Mouse (Mus musculus) CD4-positive, CD25-positive, alpha-beta regulatory T cell, adult 4 months (primary cell): ENCODE results near the gene Sar1b. TPM values are rescaled to one million over a fixed set of nuclear protein-coding genes. Genes with fewer than 3 reads are reported as not detected.
"Not testable (repeated sequence)": the region's sequence is repeated elsewhere in the genome, so short reads cannot be mapped to it uniquely, and the experiment has no call there.

Experiments used
- ATAC-seq: one replicate; pipeline ENCODE4 v1.8.0; 2017
- polyA plus RNA-seq, 2 experiments: library from polyadenylated mRNA; unstranded; fragments of 100-300 nt; shearing (Covaris generic); gene quantifications; one replicate each; pipeline ENCODE4 v1.2.1; 2017

The Sar1b gene
- 100 to 1,000 TPM; 128 to 129 TPM for polyA plus RNA-seq

DNA sequence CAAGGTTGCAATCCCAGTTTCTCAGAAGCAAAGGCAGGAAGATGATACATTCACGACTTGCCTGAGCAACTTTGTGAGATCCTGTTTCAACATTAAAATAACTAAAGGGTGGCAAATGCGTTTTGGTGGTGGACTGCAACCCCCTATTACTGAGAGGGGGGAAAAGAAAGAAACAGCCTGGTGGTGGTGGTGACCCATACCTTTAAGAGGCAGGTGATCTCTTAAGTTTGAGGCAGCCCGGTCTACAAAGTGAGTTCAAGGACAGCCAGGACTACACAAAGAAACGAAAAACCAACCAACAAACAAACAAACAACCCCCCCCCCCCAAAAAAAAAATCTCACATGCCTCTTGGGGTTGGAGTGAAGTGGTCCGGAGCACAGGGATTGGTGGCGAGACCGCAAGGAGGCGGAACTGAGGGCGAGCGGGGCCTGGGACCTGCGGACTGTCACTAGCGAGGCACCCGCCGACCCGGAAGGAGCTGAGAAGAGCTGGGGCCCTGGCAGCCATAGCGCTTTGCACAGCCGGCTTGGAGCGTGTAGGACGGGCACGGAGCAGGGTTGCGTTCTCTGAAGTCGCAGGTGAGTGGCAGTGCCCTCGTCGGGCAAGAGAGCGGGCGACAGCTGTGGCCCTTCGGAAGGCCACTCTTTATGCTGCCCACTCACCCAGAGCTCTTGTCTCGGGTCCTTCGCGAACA is at the start of gene Sar1b, which contains the start of gene Sec24a:
Sar1b (plus strand) TSS at position 475 of the 695 bp plus-strand sequence.
Sec24a (minus strand) TSS at position 422 of the 695 bp plus-strand sequence.
- peak; percentile 92 for ATAC-seq

DNA sequence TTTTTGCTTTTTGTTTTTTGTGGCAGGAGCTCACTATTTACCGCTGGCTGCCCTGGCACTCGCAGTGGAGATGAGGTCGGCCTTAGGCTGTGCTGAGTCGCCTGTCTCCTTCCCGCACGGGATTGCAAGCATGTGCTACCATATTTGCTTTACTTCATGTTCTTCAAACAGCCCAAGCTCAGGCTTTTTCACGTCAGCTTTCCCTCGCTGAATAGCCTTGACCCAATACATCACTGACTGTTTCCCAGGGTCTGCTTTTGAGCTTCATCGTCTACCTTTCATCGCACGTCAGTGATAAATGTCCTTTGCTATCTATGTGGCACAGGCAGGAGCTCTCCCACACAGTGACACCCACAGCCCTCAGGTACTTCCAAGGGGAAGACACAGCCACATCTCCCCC is 42.4 kb upstream of the Sar1b start:
- ATAC-seq, result no peak

- no peak for ATAC-seq
These were observed 30.6 kb upstream of the Sar1b start for GRCm38 (mm10) chr11:51732883-51733282.

- not testable (repeated sequence) for ATAC-seq
These were observed 29.3 kb upstream of the Sar1b start for GRCm38 (mm10) chr11:51734218-51734617.

- ATAC-seq, result no peak
These were observed 24.7 kb upstream of the Sar1b start for GRCm38 (mm10) chr11:51738651-51739403.

DNA sequence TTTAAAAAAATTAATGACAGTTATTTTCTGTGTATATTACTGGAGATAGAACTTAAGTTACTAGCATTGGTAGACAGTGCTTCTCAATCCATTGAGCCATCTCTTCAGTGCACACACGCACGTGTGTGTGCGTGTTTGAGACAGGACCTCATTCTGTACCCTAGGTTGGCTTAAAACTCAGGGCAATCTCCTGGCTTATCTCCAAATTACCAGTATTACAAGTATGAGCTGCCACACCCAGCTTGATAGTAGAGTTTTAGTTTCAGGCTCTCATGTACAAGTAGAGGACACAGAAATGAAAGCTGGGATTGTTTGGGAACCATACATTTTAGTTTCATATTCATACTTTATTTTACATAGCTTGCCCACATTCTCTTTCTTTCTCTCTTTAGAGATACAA is 22.8 kb upstream of the Sar1b start:
- no peak for ATAC-seq

GRCm38 (mm10) chr11:51746096-51746495 is 17.4 kb upstream of the Sar1b start:
- ATAC-seq, result no peak

- not testable (repeated sequence) for ATAC-seq
These were observed 11.8 kb upstream of the Sar1b start for GRCm38 (mm10) chr11:51751623-51752225.

DNA sequence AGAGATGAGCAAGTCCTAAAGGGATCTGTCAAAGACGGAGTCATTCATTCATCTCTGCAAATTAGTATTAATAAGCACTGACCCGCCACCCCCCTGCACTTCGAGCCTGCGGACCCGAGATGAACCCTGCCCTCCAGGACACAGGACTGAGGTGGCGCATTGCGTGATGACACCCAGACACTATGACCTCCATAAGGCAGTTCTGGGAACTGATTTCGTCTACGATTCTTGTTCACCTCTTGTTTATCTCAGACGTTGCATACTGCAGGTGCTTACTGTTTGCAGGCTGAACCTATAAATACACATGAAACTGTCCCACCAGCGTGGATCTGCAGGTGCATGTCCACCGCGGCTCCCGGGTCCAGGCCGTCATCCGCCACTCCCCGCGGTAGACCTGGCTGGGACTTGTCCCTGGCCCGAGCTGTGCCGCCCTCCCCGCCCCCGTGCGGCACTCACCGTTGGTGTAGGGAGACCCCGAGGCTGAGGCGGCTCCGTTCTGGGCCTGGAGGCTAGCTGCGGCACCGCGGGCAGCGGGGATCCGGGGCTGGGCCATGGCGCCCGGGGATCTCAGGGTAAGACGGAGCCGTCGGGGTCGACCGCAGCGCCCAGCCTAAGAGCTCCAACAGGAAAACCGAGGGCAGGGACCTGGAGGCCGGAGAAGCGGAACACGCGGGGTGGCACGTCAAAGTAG is 7.7 kb upstream of the Sar1b start:
- ATAC-seq, result peak; percentile 42

- peak; percentile 75 for ATAC-seq
These were observed 7.1 kb upstream of the Sar1b start for GRCm38 (mm10) chr11:51756352-51756771.

- ATAC-seq, result no peak
These were observed 6.5 kb upstream of the Sar1b start for GRCm38 (mm10) chr11:51757023-51757422.

DNA sequence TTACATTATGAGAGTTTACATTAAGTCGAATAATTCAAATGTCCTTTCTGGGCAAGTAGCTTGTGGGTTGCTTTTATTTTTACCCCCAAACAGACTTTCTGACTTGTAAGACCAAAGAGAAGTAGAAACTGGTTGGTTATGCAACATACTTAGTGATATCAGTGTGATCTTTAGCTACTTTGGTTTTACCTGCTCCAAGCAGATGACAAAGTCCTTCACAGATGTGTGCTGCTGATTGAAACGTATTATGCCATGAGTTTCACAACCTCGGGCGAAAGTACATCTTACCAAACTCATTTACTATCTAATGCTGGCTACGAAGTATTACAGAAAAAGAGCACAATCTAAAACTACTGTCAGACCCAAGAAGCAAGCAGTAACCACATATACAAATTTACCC is 5.9 kb upstream of the Sar1b start:
- no peak for ATAC-seq

DNA sequence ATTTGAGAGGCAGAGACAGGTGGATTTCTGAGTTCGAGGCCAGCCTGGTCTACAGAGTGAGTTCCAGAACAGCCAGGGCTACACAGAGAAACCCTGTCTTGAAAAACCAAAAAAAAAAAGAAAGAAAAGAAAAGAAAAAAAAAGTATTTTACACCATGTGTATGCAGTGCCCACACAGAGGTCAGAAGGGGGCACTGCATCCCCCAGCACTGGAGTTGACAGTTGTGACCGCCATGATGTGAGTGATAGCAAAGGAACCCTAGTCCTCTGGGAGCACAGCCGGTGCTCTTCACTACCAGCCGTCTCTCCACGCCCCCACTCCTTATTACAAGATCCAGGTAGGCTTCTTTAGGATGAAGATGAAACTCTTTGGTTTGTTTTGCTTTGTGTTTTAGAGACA is 5.3 kb upstream of the Sar1b start:
- ATAC-seq, result not testable (repeated sequence)

DNA sequence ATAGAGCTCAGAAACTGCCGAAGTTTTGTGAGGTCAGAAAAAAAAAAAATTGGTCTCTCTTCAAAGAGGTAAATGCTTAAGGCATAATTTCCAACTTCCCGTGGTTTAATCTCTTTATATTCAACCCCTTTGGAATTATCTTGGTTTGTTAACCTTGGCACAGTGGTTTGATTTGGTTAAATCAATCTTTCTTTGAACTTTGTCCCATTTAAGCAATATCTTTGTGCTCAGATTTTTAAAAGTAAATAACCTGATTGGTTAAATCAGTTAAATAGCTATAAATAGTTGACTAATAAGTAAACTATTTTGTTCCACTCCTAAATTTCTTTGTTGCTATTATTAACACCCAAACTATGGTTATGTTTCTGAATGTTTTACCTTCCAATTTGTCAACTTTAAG is 4.2 kb upstream of the Sar1b start:
- ATAC-seq, result no peak

DNA sequence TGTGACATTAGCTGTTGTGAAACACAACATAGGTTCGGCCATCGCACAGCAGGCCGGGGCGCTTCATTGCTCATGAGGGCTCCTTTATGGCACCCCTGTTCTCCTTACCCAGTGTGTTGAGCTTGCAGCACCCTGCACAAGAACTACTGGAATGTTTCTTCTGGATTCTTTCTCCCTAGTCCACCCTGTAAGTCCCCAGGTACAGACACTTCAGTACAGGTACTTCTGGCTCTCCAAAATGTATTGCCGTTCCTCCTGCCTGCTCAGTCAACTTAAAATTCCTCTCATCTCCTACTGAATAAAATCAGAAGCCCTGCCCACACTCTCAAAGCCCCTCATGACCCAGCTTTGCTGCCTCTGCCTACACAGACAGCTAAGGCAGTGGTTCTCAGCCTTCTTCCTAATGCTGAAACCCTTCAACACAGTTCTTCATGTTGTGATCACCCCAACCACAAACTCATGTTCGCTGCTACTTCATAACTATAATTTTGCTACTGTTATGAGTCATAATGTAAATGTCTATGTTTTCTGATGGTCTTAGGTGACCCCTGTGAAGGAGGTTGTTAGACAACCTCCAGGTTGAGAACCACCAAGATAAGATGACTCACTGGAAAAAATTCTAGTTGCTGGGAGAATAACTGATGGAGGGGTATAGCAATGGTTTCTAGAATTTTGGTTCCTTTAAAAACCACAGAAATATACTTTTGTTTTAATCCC is 3.4 kb upstream of the Sar1b start:
- no peak for ATAC-seq

DNA sequence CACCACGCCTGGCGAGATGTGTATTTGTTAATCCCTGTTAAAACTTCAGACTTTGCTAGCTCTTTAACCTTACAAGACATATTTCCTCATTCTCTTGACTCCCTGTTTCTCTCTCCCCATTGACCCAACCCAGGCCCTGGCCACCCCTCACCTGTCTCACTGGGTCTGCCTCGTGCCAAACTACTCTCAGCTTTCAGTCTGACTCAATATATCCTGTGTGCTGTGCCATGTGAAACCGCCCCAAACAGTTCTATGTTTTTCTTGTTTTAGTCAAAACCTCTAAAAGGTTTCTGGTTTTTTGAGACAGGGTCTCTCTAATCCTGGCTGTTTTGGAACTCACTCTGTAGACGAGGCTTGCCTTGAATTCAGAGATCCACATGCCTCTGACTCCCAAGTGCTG is 2.2 kb upstream of the Sar1b start:
- no peak for ATAC-seq

- no peak for ATAC-seq
These were observed 468 bp downstream of the Sar1b start for GRCm38 (mm10) chr11:51763955-51764354.

- no peak for ATAC-seq
These were observed 1.3 kb downstream of the Sar1b start for GRCm38 (mm10) chr11:51764816-51765215.

DNA sequence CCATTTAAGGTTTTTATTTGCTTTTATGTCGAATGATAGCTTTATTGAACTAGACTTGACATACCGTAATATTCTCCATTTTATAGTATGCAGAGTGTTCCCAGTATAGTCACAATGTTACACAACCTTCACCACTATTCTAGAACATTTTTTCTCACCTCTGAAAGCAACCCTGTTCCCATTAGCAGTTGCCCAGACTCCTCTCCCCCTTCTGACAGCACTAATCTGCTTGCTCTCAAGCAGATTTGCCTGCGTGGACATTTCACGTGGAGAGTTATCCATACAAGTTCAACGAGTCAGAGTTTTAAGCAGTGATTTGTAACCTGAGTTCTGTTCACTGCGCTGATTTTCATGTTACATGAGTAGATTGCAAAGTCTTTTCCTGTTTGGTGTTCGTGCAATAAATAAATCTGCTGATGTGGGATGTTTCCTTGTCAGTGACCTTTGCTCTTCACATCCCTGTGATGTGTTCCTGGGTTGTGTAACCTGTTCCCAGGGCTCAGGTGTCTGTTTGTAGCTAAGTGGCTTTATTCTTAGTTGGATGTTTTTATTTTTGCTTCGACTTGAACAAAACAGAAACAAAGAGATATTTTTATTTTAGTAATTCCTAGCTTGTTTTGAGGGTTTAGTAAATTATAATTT is 4.2 kb downstream of the Sar1b start:
- no peak for ATAC-seq

DNA sequence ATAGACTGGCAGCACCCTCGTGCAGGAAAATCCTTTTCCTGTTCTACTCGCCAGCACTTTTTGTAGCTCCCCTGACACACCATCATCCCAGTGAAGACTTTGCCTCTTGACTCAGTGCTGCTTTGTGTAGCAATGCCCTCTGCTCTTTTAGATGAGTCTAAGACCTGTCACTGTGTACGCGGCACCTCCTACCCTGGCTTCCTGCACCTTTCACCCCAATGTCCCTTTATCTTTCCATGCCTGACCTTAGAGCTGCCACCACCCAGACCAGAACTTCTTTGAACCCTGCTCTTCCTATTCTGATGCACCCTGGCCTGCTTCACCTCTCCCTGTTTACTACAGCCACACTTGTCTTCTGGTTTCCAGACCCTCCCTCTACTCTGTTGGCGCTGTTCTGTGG is 4.8 kb downstream of the Sar1b start:
- ATAC-seq, result no peak

- ATAC-seq, result no peak
These were observed 12.0 kb downstream of the Sar1b start for GRCm38 (mm10) chr11:51775507-51775906.

- ATAC-seq, result no peak
These were observed 14.0 kb downstream of the Sar1b start for GRCm38 (mm10) chr11:51777478-51777877.
